Mouse (Mus musculus): ENCODE measurements around the gene Zfp36. TPM values are rescaled to one million over a fixed set of nuclear protein-coding genes. Genes with fewer than 3 reads are reported as not detected.

Gene Zfp36
- polyA plus RNA-seq, 1 experiment from 2014 or later = 6.5 TPM

DNA sequence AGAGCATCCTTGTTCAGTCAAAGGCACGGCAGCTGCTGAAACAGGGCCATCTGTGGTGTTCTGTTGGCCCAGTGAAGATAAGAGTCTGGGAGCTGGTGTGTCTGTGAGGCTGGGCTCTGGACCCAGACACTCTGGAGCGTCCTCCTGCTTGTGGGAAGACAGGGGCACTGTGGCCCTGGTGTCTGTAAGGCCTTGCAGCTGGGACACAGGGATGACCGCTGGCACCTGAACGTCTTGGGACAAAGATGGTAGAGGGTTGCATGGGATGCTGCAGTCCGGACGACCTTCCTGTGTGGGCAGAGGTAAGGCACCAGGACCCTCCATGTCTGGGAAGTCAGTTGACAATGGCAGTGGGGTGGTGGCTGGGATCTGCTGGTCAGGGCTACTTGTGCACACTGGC is 19.8 kb downstream of the Zfp36 start:
- WGBS = 95% methylated on average over 6 of the region's 6 CpGs
- Histone ChIP-seq H3K4me2 (ENCODE audit: low read length) (no peak overlapping the region), H3K9ac (replicated peaks; ENCODE audit: low read depth, low read length) (no peak overlapping the region), H3K9me3 (ENCODE audit: control insufficient read depth, low read length) (no peaks in the 10 kb centered on the region), H3K4me1 (replicated peaks; ENCODE audit: control insufficient read depth, insufficient read depth, low read length) (peaks cover 3% of the 10 kb centered on the region), H3K4me3 (replicated peaks; ENCODE audit: low read length) (no peak overlapping the region), H3K36me3 (ENCODE audit: control insufficient read depth, insufficient read depth) (peaks cover 23% of the 10 kb centered on the region), H3K27me3 (replicated peaks; ENCODE audit: control insufficient read depth, insufficient read depth, low read length) (no peaks in the 10 kb centered on the region), H3K27ac (ENCODE audit: low read length) (no peak overlapping the region)
- ATAC-seq = no peak

- no peak for ATAC-seq
- H3K4me1 ChIP-seq (replicated peaks; ENCODE audit: control insufficient read depth, insufficient read depth, low read length) = peaks cover 3% of the 10 kb centered on the region
- no peaks in the 10 kb centered on the region for H3K27me3 ChIP-seq (replicated peaks; ENCODE audit: control insufficient read depth, insufficient read depth, low read length)
- no peak overlapping the region for H3K27ac ChIP-seq (ENCODE audit: low read length)
- no peak overlapping the region for H3K9ac ChIP-seq (replicated peaks; ENCODE audit: low read depth, low read length)
- no peak overlapping the region for H3K4me3 ChIP-seq (replicated peaks; ENCODE audit: low read length)
- H3K4me2 ChIP-seq (ENCODE audit: low read length) = no peak overlapping the region
- H3K9me3 ChIP-seq (ENCODE audit: control insufficient read depth, low read length) = no peaks in the 10 kb centered on the region
- WGBS = 91% methylated on average over 10 of the region's 10 CpGs
- peaks cover 21% of the 10 kb centered on the region for H3K36me3 ChIP-seq (ENCODE audit: control insufficient read depth, insufficient read depth)
These were observed 20.2 kb downstream of the Zfp36 start for GRCm38 (mm10) chr7:28359854-28360253.

- Histone ChIP-seq H3K9ac (replicated peaks; ENCODE audit: low read depth, low read length) (no peak overlapping the region), H3K4me1 (replicated peaks; ENCODE audit: control insufficient read depth, insufficient read depth, low read length) (peaks cover 3% of the 10 kb centered on the region), H3K27ac (ENCODE audit: low read length) (no peak overlapping the region), H3K9me3 (ENCODE audit: control insufficient read depth, low read length) (no peaks in the 10 kb centered on the region), H3K27me3 (replicated peaks; ENCODE audit: control insufficient read depth, insufficient read depth, low read length) (no peaks in the 10 kb centered on the region), H3K4me2 (ENCODE audit: low read length) (no peak overlapping the region), H3K4me3 (replicated peaks; ENCODE audit: low read length) (no peak overlapping the region), H3K36me3 (ENCODE audit: control insufficient read depth, insufficient read depth) (peaks cover 20% of the 10 kb centered on the region)
- WGBS = 47% methylated on average over 7 of the region's 7 CpGs
- ATAC-seq = no peak
These were observed 21.6 kb downstream of the Zfp36 start for GRCm38 (mm10) chr7:28358431-28358830.

DNA sequence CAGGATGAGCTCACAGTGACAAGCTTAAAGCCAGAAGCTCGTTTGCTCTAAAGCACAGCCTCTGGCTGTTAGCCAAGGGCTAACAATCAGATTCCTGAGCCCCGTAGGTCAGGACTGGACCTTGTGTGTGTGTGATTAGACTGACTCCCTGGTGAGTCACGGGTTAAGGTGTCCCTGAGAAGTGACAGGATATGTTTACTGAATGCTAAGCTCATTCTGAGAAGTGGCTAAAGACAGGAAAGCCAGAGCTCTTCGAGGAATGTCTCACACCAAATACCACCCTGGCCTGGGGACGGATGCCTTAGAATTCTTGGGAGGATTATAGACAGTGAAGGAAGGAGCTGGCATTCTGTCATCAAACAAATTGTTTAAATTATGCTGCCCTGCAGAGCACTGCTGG is 22.1 kb downstream of the Zfp36 start:
- Histone ChIP-seq H3K4me3 (replicated peaks; ENCODE audit: low read length) (no peak overlapping the region), H3K27ac (ENCODE audit: low read length) (no peak overlapping the region; the same call in 1 of the 2 replicates), H3K4me2 (ENCODE audit: low read length) (no peak overlapping the region), H3K27me3 (replicated peaks; ENCODE audit: control insufficient read depth, insufficient read depth, low read length) (no peaks in the 10 kb centered on the region), H3K4me1 (replicated peaks; ENCODE audit: control insufficient read depth, insufficient read depth, low read length) (peaks cover 3% of the 10 kb centered on the region), H3K9me3 (ENCODE audit: control insufficient read depth, low read length) (no peaks in the 10 kb centered on the region), H3K36me3 (ENCODE audit: control insufficient read depth, insufficient read depth) (peaks cover 24% of the 10 kb centered on the region), H3K9ac (replicated peaks; ENCODE audit: low read depth, low read length) (peak overlapping the region; percentile 1; the same call in 1 of the 2 replicates)
- 1% methylated on average over 5 of the region's 5 CpGs for WGBS
- no peak for ATAC-seq

DNA sequence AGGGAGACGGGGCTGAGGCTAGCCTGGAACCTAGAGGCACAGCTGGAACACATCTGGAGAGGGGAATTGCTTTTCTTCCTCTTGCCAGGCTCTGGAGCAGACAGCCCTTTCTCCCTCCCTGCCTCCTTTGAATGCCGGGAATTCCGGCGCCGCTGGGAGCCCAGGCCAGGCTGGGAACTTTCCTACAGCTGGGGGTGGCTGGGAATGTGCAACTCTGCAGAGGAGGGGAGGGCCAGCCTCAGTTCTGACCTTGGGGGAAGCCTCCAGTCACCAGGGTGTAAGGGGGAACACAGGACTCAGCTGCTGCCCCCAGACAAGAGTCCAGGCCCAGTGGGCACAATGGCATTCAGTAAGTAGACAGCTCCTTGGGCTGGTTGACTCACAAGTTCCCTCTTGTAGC is 23.1 kb downstream of the Zfp36 start:
- H3K27ac ChIP-seq (ENCODE audit: low read length) = no peak overlapping the region
- H3K27me3 ChIP-seq (replicated peaks; ENCODE audit: control insufficient read depth, insufficient read depth, low read length) = no peaks in the 10 kb centered on the region
- ATAC-seq = no peak; the same call in 1 of the 2 replicates
- H3K4me2 ChIP-seq (ENCODE audit: low read length) = no peak overlapping the region
- H3K9ac ChIP-seq (replicated peaks; ENCODE audit: low read depth, low read length) = no peak overlapping the region
- H3K36me3 ChIP-seq (ENCODE audit: control insufficient read depth, insufficient read depth) = peaks cover 18% of the 10 kb centered on the region
- no peak overlapping the region for H3K4me3 ChIP-seq (replicated peaks; ENCODE audit: low read length)
- H3K9me3 ChIP-seq (ENCODE audit: control insufficient read depth, low read length) = no peaks in the 10 kb centered on the region
- 1% methylated on average over 5 of the region's 5 CpGs for WGBS
- peaks cover 3% of the 10 kb centered on the region for H3K4me1 ChIP-seq (replicated peaks; ENCODE audit: control insufficient read depth, insufficient read depth, low read length)

DNA sequence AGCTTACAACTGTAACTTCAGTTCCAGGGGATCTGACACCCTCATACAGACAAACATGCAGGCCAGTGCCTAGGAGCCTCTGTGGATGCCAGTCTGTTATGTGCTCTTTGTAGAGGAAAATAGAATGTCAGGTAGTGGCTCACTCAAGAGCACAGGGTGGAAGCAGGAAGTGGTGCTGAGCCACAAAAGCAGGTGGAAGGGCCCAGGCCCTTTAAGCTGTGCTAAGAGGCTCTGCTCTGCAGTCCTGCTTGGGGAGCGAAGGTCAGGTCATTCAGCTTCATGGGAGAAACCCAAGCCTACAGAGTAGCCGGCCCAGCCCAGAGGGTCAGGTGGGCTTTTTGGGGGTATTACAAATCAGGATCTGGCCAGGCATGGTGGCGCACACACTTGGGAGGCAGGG is 24.8 kb downstream of the Zfp36 start:
- Histone ChIP-seq H3K36me3 (ENCODE audit: control insufficient read depth, insufficient read depth) (peaks cover 14% of the 10 kb centered on the region), H3K4me1 (replicated peaks; ENCODE audit: control insufficient read depth, insufficient read depth, low read length) (peaks cover 11% of the 10 kb centered on the region), H3K27me3 (replicated peaks; ENCODE audit: control insufficient read depth, insufficient read depth, low read length) (no peaks in the 10 kb centered on the region), H3K9ac (replicated peaks; ENCODE audit: low read depth, low read length) (no peak overlapping the region), H3K4me3 (replicated peaks; ENCODE audit: low read length) (no peak overlapping the region), H3K9me3 (ENCODE audit: control insufficient read depth, low read length) (no peaks in the 10 kb centered on the region), H3K4me2 (ENCODE audit: low read length) (no peak overlapping the region), H3K27ac (ENCODE audit: low read length) (no peak overlapping the region)
- ATAC-seq = no peak
- WGBS = 86% methylated on average over 3 of the region's 3 CpGs

GRCm38 (mm10) chr7:28354596-28354995 is 25.5 kb downstream of the Zfp36 start:
- Histone ChIP-seq H3K4me1 (replicated peaks; ENCODE audit: control insufficient read depth, insufficient read depth, low read length) (peaks cover 17% of the 10 kb centered on the region), H3K36me3 (ENCODE audit: control insufficient read depth, insufficient read depth) (peaks cover 12% of the 10 kb centered on the region), H3K4me2 (ENCODE audit: low read length) (no peak overlapping the region), H3K27me3 (replicated peaks; ENCODE audit: control insufficient read depth, insufficient read depth, low read length) (no peaks in the 10 kb centered on the region), H3K9me3 (ENCODE audit: control insufficient read depth, low read length) (no peaks in the 10 kb centered on the region), H3K4me3 (replicated peaks; ENCODE audit: low read length) (no peak overlapping the region), H3K27ac (ENCODE audit: low read length) (no peak overlapping the region), H3K9ac (replicated peaks; ENCODE audit: low read depth, low read length) (no peak overlapping the region)
- WGBS = 88% methylated on average over 3 of the region's 3 CpGs
- ATAC-seq = no peak

DNA sequence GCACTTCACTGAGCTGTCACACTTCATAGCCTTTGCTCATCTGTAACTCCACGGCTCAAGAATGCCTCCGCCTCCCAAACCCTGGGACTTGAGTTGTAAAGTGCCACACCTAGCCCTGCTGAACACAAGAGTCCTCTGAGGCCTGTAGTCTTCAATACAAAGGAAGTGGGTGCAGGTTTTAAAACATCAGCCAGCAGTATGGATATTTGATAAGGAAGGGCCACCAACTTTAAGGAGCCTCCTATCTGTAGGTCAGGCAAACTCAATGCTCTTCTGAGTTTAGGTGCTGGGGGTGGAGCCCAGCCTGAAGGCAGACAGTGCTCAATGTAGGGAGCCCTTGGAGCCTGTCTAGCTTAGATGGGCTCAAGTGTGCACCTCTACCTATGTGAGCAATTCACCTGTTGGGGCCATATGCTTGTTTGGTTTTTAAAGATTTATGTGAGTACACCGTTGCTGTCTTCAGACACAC is 25.9 kb downstream of the Zfp36 start:
- Histone ChIP-seq H3K4me2 (ENCODE audit: low read length) (no peak overlapping the region), H3K27ac (ENCODE audit: low read length) (no peak overlapping the region), H3K36me3 (ENCODE audit: control insufficient read depth, insufficient read depth) (peaks cover 11% of the 10 kb centered on the region), H3K27me3 (replicated peaks; ENCODE audit: control insufficient read depth, insufficient read depth, low read length) (no peaks in the 10 kb centered on the region), H3K4me1 (replicated peaks; ENCODE audit: control insufficient read depth, insufficient read depth, low read length) (peaks cover 18% of the 10 kb centered on the region), H3K9me3 (ENCODE audit: control insufficient read depth, low read length) (no peaks in the 10 kb centered on the region), H3K9ac (replicated peaks; ENCODE audit: low read depth, low read length) (no peak overlapping the region), H3K4me3 (replicated peaks; ENCODE audit: low read length) (no peak overlapping the region)
- WGBS = 91% methylated on average over 3 of the region's 3 CpGs
- ATAC-seq = no peak

- Histone ChIP-seq H3K9me3 (ENCODE audit: control insufficient read depth, low read length) (no peaks in the 10 kb centered on the region), H3K4me3 (replicated peaks; ENCODE audit: low read length) (no peak overlapping the region), H3K27me3 (replicated peaks; ENCODE audit: control insufficient read depth, insufficient read depth, low read length) (no peaks in the 10 kb centered on the region), H3K4me2 (ENCODE audit: low read length) (no peak overlapping the region), H3K27ac (ENCODE audit: low read length) (no peak overlapping the region), H3K4me1 (replicated peaks; ENCODE audit: control insufficient read depth, insufficient read depth, low read length) (peaks cover 18% of the 10 kb centered on the region), H3K36me3 (ENCODE audit: control insufficient read depth, insufficient read depth) (peaks cover 11% of the 10 kb centered on the region), H3K9ac (replicated peaks; ENCODE audit: low read depth, low read length) (no peak overlapping the region)
- ATAC-seq = no peak
- WGBS = 100% methylated on average over 2 of the region's 2 CpGs
These were observed 26.8 kb downstream of the Zfp36 start for GRCm38 (mm10) chr7:28353267-28353666.

DNA sequence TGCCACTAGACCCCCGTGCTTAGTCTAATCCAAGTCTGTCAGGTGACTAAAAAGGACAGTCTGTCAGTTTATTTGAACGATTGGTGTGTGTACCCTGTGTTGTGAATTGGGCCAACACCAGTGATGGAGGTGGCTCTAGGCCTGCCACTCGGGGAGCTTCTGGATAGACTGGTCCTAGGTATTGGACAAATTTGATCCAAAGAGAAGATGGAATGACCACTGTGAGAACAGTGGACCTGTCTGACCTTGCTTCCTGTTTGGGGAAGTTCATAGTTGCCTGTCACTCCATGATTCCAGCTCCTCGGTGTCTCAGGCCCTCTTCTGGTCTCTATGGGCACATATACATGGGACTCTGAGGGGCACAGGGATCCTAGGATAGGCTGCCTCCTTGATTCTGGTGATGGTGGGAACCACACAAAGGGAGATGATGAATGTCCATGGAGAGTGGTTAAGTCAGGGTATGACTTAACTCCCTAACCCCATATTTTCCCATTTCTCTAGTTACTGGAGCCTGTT is 28.3 kb downstream of the Zfp36 start:
- Histone ChIP-seq H3K36me3 (ENCODE audit: control insufficient read depth, insufficient read depth) (peaks cover 11% of the 10 kb centered on the region), H3K27ac (ENCODE audit: low read length) (no peak overlapping the region), H3K27me3 (replicated peaks; ENCODE audit: control insufficient read depth, insufficient read depth, low read length) (no peaks in the 10 kb centered on the region), H3K4me1 (replicated peaks; ENCODE audit: control insufficient read depth, insufficient read depth, low read length) (peaks cover 15% of the 10 kb centered on the region), H3K9me3 (ENCODE audit: control insufficient read depth, low read length) (no peaks in the 10 kb centered on the region), H3K9ac (replicated peaks; ENCODE audit: low read depth, low read length) (peak overlapping the region; percentile 94; the same call in 1 of the 2 replicates), H3K4me3 (replicated peaks; ENCODE audit: low read length) (peak overlapping the region; percentile 86), H3K4me2 (ENCODE audit: low read length) (peak overlapping the region; percentile 86)
- ATAC-seq = no peak
- 48% methylated on average over 4 of the region's 4 CpGs for WGBS
